Mouse (Mus musculus): ENCODE measurements around the gene Wdr5b. TPM values are rescaled to one million over a fixed set of nuclear protein-coding genes. Genes with fewer than 3 reads are reported as not detected.

Wdr5b gene
- polyA plus RNA-seq, 1 experiment from 2014 or later = 9.9 TPM

DNA sequence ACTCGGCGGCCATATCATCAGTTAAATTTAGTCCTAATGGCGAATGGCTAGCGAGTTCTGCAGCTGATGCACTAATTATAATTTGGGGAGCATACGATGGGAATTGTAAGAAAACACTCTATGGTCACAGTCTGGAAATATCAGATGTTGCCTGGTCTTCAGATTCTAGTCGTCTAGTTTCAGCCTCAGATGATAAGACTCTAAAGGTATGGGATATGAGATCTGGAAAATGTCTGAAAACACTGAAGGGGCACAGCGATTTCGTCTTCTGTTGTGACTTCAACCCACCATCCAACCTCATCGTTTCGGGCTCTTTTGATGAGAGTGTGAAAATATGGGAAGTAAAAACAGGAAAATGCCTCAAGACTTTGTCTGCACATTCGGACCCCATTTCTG is 633 bp downstream of the Wdr5b start:
- Histone ChIP-seq H3K9me3 (ENCODE audit: low read depth, low read length) (no peaks in the 10 kb centered on the region), H3K4me1 (ENCODE audit: insufficient read depth) (0 out of 2 replicates have a peak, but pooled peaks cover 3% of the 10 kb centered on the region), H3K36me3 (ENCODE audit: insufficient read depth) (peaks cover 41% of the 10 kb centered on the region), H3K27ac (ENCODE audit: low read depth) (peak overlapping the region; percentile 92), H3K9ac (peak overlapping the region; percentile 79), H3K4me3 (ENCODE audit: low read depth, low read length) (peak overlapping the region; percentile 61), H3K4me2 (peak overlapping the region; percentile 74), H3K27me3 (ENCODE audit: insufficient read depth, low read length) (no peaks in the 10 kb centered on the region)
- WGBS = 20% methylated on average over 11 of the region's 11 CpGs
- no peak for TF ChIP-seq CTCF (IDR thresholded peaks at IDR 0.05; ENCODE audit: low read depth)
- DNase-seq (no peak), ATAC-seq (ENCODE audit: insufficient read depth) (no peak)

DNA sequence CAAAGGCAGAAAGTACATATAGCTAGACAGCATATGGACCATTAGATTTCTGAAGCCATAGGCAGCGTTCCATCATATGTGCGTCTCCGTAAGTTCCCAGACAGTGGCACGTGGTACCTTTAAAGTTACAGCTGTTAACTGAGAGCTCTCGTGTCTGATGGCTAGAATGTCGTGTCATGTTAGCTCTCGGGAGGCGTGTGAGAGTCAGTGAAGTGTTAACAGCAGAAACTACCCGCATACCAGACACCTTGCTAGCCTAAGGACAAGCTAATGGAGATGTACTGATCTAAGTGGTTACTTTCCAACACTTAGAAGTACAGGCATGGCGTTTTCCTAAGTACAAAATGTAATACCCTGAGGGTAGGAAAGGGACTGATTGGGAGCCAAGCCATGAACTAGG is 2.1 kb downstream of the Wdr5b start:
- H3K27ac ChIP-seq (ENCODE audit: low read depth) = no peak overlapping the region
- H3K9me3 ChIP-seq (ENCODE audit: low read depth, low read length) = no peaks in the 10 kb centered on the region
- H3K36me3 ChIP-seq (ENCODE audit: insufficient read depth) = peaks cover 51% of the 10 kb centered on the region
- H3K27me3 ChIP-seq (ENCODE audit: insufficient read depth, low read length) = no peaks in the 10 kb centered on the region
- H3K4me1 ChIP-seq (ENCODE audit: insufficient read depth) = 0 out of 2 replicates have a peak, but pooled peaks cover 3% of the 10 kb centered on the region
- no peak for DNase-seq
- H3K4me2 ChIP-seq = no peak overlapping the region
- WGBS = 76% methylated on average over 10 of the region's 10 CpGs
- no peak overlapping the region for H3K4me3 ChIP-seq (ENCODE audit: low read depth, low read length)
- no peak for TF ChIP-seq CTCF (IDR thresholded peaks at IDR 0.05; ENCODE audit: low read depth)
- H3K9ac ChIP-seq = no peak overlapping the region
- no peak for ATAC-seq (ENCODE audit: insufficient read depth)

DNA sequence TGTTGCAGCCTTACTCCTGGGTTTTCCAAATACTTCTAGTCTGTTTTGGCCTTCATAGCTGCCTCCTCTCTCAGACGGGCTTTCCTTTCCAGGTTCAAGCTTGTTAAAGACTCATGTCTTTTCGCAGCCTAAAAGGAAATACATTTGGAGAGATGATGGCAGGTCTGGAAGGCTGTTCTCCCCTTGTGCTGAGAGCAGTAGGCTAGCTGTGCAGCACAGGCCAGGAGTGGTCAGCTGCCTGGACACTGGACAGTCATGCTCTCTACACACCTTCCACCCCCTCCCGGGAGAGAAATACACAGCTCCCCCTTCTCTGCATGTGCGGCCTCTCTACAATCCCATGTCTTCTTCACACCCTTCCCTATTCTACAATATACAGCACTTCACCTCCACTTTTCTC is 3.0 kb downstream of the Wdr5b start:
- Histone ChIP-seq H3K27me3 (ENCODE audit: insufficient read depth, low read length) (no peaks in the 10 kb centered on the region), H3K36me3 (ENCODE audit: insufficient read depth) (peaks cover 60% of the 10 kb centered on the region), H3K4me3 (ENCODE audit: low read depth, low read length) (no peak overlapping the region), H3K9ac (no peak overlapping the region), H3K4me2 (no peak overlapping the region), H3K9me3 (ENCODE audit: low read depth, low read length) (no peaks in the 10 kb centered on the region), H3K27ac (ENCODE audit: low read depth) (no peak overlapping the region), H3K4me1 (ENCODE audit: insufficient read depth) (0 out of 2 replicates have a peak, but pooled peaks cover 3% of the 10 kb centered on the region)
- DNase-seq (no peak), ATAC-seq (ENCODE audit: insufficient read depth) (no peak)
- 82% methylated on average over 4 of the region's 4 CpGs for WGBS
- no peak for TF ChIP-seq CTCF (IDR thresholded peaks at IDR 0.05; ENCODE audit: low read depth)

DNA sequence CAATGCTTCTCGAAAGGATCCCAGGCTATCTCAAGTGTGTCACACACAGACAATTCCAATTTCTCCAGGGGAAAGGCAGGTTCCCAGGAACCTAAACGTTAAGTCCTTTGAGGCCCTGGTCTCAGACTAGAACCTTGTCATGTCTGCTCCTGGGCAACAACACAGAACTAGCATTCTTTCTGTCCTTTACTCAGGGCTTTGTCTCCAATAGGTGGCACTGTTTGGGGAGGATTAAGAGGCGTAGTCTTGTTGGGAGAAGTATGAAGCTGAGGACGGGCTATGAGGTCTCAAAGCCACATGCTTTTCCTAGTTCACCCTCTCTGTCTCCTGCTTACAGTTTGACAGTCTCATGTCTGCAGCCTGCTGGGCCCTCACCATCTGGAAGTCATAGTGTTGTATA is 6.5 kb downstream of the Wdr5b start:
- 82% methylated on average over 4 of the region's 4 CpGs for WGBS
- Histone ChIP-seq H3K4me2 (no peak overlapping the region), H3K27ac (ENCODE audit: low read depth) (no peak overlapping the region), H3K4me3 (ENCODE audit: low read depth, low read length) (no peak overlapping the region), H3K27me3 (ENCODE audit: insufficient read depth, low read length) (no peaks in the 10 kb centered on the region), H3K4me1 (ENCODE audit: insufficient read depth) (no peaks in the 10 kb centered on the region), H3K9me3 (ENCODE audit: low read depth, low read length) (no peaks in the 10 kb centered on the region), H3K9ac (no peak overlapping the region), H3K36me3 (ENCODE audit: insufficient read depth) (peaks cover 90% of the 10 kb centered on the region)
- DNase-seq = no peak
- TF ChIP-seq CTCF (IDR thresholded peaks at IDR 0.05; ENCODE audit: low read depth) = 0 out of 2 replicates have a peak, but pooled peaks have one; percentile 5
- no peak for ATAC-seq (ENCODE audit: insufficient read depth)

DNA sequence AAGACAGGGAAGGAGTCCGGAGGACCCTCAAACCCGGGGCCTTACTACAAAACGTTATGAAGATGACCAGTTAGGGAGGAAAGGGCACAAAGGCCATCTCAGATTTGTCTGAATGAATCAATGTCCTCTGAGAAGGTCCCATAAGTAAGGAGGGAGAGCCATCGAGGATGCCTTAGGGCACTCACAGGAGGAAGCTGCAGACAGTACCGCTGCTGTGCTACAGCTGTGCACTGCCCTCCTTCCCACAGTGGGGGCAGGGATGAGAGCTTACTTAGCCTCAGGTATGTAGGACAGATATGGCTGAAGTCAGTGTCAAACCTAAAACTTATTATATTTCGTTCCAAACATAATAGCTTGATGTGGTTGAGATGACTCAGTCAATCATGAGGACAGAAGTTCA is 10.5 kb downstream of the Wdr5b start:
- no peaks in the 10 kb centered on the region for H3K27me3 ChIP-seq (ENCODE audit: insufficient read depth, low read length)
- H3K9me3 ChIP-seq (ENCODE audit: low read depth, low read length) = no peaks in the 10 kb centered on the region
- no peak for DNase-seq
- H3K4me2 ChIP-seq = no peak overlapping the region
- peaks cover 60% of the 10 kb centered on the region for H3K36me3 ChIP-seq (ENCODE audit: insufficient read depth)
- no peak overlapping the region for H3K4me3 ChIP-seq (ENCODE audit: low read depth, low read length)
- no peak overlapping the region for H3K9ac ChIP-seq
- no peaks in the 10 kb centered on the region for H3K4me1 ChIP-seq (ENCODE audit: insufficient read depth)
- WGBS = 91% methylated on average over 6 of the region's 6 CpGs
- no peak for TF ChIP-seq CTCF (IDR thresholded peaks at IDR 0.05; ENCODE audit: low read depth)
- ATAC-seq (ENCODE audit: insufficient read depth) = no peak
- H3K27ac ChIP-seq (ENCODE audit: low read depth) = no peak overlapping the region

DNA sequence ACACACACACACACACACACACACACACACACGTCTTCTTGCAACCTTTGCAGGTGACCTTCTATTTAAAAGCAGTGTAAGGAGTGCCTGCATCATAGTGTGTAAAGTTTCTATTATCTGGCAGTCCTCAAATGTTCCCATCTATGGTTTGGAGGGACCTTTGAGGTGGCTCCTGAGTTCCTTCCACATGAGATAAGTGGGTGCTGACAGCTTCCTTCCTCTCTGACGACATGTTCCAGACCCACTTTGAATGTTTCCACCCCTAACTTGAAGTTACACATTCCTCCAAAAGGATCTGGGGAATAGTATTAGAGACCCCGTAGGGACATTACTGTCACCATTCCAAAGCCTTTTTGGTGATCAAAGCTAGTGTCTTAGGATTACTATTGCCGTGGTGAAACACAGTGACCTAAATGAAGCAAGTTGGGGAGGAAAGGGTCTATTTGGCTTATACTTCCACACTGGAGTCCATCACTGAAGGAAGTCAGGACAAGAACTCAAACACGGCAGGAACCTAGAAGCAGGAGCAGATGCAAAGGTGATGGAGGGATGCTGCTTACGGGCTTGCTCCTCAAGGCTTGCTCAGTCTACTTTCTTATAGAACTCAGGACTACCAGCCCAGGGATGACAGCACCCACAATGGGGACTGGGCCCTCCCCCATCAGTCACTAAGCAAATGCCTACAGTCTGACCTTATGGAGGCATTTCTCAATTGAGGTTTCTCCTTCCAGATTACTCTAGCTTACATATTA is 12.7 kb downstream of the Wdr5b start:
- H3K27me3 ChIP-seq (ENCODE audit: insufficient read depth, low read length) = no peaks in the 10 kb centered on the region
- H3K4me3 ChIP-seq (ENCODE audit: low read depth, low read length) = no peak overlapping the region
- TF ChIP-seq CTCF (IDR thresholded peaks at IDR 0.05; ENCODE audit: low read depth) = no peak
- H3K9ac ChIP-seq = no peak overlapping the region
- no peaks in the 10 kb centered on the region for H3K4me1 ChIP-seq (ENCODE audit: insufficient read depth)
- H3K9me3 ChIP-seq (ENCODE audit: low read depth, low read length) = no peaks in the 10 kb centered on the region
- H3K36me3 ChIP-seq (ENCODE audit: insufficient read depth) = peaks cover 41% of the 10 kb centered on the region
- DNase-seq (no peak), ATAC-seq (ENCODE audit: insufficient read depth) (no peak)
- no peak overlapping the region for H3K27ac ChIP-seq (ENCODE audit: low read depth)
- 72% methylated on average over 6 of the region's 6 CpGs for WGBS
- H3K4me2 ChIP-seq = no peak overlapping the region

DNA sequence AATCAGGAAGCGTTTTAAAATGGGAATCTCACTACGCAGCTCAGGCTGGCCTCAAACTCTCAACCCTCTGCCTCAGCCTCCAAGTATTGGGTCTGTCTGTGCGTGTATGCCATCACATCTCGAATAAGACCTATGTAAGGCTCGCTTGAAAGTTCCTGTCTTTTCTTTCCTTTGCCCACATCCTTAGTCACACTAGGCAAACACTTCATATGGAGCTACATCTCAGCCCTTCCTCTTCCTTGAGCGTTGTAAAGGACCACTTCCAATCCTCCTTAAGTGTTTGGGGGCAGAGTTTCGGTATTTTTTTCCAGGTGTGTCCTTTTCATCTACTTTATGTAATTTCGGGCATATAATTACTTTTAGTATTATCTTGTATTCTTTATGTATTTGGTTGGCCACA is 13.9 kb downstream of the Wdr5b start:
- Histone ChIP-seq H3K4me2 (no peak overlapping the region), H3K27me3 (ENCODE audit: insufficient read depth, low read length) (no peaks in the 10 kb centered on the region), H3K4me1 (ENCODE audit: insufficient read depth) (no peaks in the 10 kb centered on the region), H3K27ac (ENCODE audit: low read depth) (no peak overlapping the region), H3K9ac (no peak overlapping the region), H3K36me3 (ENCODE audit: insufficient read depth) (peaks cover 29% of the 10 kb centered on the region), H3K4me3 (ENCODE audit: low read depth, low read length) (no peak overlapping the region), H3K9me3 (ENCODE audit: low read depth, low read length) (no peaks in the 10 kb centered on the region)
- TF ChIP-seq CTCF (IDR thresholded peaks at IDR 0.05; ENCODE audit: low read depth) = no peak
- 79% methylated on average over 8 of the region's 8 CpGs for WGBS
- ATAC-seq (ENCODE audit: insufficient read depth) = no peak
- DNase-seq = no peak
